Mouse (Mus musculus) CD4-positive helper T cell, adult 2 months (primary cell): ENCODE measurements around the gene Zfp94.
A peak's percentile ranks its signal among the peaks of the same experiment; 100 is the strongest.
"Not testable (repeated sequence)": the region's sequence is repeated elsewhere in the genome, so short reads cannot be mapped to it uniquely, and the experiment has no call there.

Source experiments
- DNase-seq: peaks from one replicate; pipeline ENCODE4 v3.0.0-alpha.2; 2012; ENCODE audit warnings: low read depth, missing footprints, low spot score

The Zfp94 gene

DNA sequence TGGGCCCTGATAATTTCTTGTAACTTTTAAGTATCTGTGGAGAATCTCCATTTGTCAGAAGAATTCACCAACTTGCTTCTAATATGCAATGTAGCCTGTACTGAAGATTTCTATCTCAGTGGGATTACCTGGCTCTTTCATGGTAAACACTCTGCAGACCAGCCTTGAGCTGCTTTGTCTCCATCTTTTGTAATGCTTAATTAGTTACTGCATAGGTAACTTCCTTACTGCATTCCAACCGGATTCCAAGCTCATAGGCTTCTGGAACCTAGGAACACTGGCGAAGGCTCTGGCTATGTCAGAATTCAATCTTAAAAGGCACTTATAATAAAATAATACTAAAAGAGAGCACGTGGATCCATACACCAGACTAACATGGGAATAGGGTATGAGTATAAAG is 37.7 kb downstream of the Zfp94 start:
- not testable (repeated sequence) for DNase-seq

DNA sequence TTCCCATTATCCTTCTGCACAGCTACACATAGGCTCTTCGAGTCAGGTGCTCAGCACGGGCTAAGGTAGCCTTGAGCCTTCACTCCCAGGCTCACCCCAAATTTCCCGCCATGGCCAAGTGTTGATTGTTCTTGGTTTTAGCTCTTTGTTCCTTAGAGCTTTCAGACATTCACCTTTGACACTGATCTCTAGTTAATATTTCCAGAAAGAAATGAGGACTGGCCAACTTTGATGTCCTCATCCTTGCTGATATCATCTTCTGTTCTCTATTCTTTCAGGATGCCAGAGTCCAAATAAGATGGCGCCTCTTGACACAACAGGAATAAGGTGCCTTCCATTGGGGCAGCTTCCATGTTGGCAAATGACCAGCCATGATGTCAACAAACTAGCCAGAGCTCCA is 42.0 kb downstream of the Zfp94 start:
- DNase-seq = no peak

- DNase-seq = no peak
These were observed 45.3 kb downstream of the Zfp94 start for GRCm38 (mm10) chr7:24271191-24271590.

GRCm38 (mm10) chr7:24270288-24270672 is 46.2 kb downstream of the Zfp94 start, which contains the start of gene Zfp93:
Gene Zfp93, plus strand, starts transcription at chr7:24270420.
- DNase-seq = peak; percentile 64

- DNase-seq = no peak
These were observed 46.7 kb downstream of the Zfp94 start for GRCm38 (mm10) chr7:24269667-24270287.

GRCm38 (mm10) chr7:24269256-24269655 is 47.2 kb downstream of the Zfp94 start:
- peak; percentile 11 for DNase-seq

GRCm38 (mm10) chr7:24268176-24269155 is 48.0 kb downstream of the Zfp94 start:
- DNase-seq = peak; percentile 39

- DNase-seq = no peak
These were observed 56.5 kb downstream of the Zfp94 start for GRCm38 (mm10) chr7:24260000-24260312.

- no peak for DNase-seq
These were observed 57.0 kb downstream of the Zfp94 start for GRCm38 (mm10) chr7:24259306-24259999.

- peak; percentile 40 for DNase-seq
These were observed 61.6 kb downstream of the Zfp94 start, which contains the start of gene Zfp108 for GRCm38 (mm10) chr7:24254633-24255474. Gene Zfp108, plus strand, starts transcription at chr7:24254794.

- DNase-seq = no peak
These were observed 62.5 kb downstream of the Zfp94 start for GRCm38 (mm10) chr7:24253779-24254615.
